Mouse (Mus musculus) CH12.LX (cell line): ENCODE results near the gene Afg1l. TPM values are rescaled to one million over a fixed set of nuclear protein-coding genes. Genes with fewer than 3 reads are reported as not detected.

Experiments used
- DNase-seq: peaks from one replicate; pipeline ENCODE4 v3.0.0-alpha.2; 2013; ENCODE audit errors: extremely low read depth
- H3K27ac ChIP-seq: 2 replicates; pipeline ENCODE4 v1.5.1; 2012; ENCODE audit warnings: low read depth, mild to moderate bottlenecking, control low read depth, moderate library complexity; ENCODE audit not compliant: insufficient read depth
- H3K27me3 ChIP-seq: replicated peaks from 2 replicates; pipeline ENCODE3; 2012; ENCODE audit warnings: inconsistent platforms
- H3K36me3 ChIP-seq, 2 experiments: replicated peaks in 1 of 2; 2 replicates each; pipeline versions ENCODE3 to v1.6.1; 2012; ENCODE audit warnings: inconsistent platforms in 1 of 2, low read length in 1 of 2, mild to moderate bottlenecking in 1 of 2, mixed read lengths in 1 of 2, moderate library complexity in 1 of 2; ENCODE audit not compliant: control insufficient read depth in 1 of 2, insufficient read depth in 1 of 2
- H3K4me1 ChIP-seq, 2 experiments: 2 replicates each; pipeline ENCODE4 v1.6.1; 2012; ENCODE audit warnings: inconsistent platforms in 1 of 2, moderate library complexity in 1 of 2; ENCODE audit not compliant: insufficient read depth in 2 of 2, control insufficient read depth in 1 of 2
- H3K4me2 ChIP-seq: 2 replicates; pipeline ENCODE4 v1.6.1; 2012; ENCODE audit warnings: low read depth, mild to moderate bottlenecking, control low read depth; ENCODE audit not compliant: poor library complexity, insufficient read depth, severe bottlenecking
- H3K4me3 ChIP-seq, 3 experiments: fragments of 150-350 bp in 1 of 3; sonication (generic) in 1 of 3; replicated peaks in 1 of 3; 2 replicates each; pipeline versions ENCODE3 to v1.5.1; 2011 to 2012; ENCODE audit warnings: low read depth in 2 of 3, low read length in 2 of 3, mild to moderate bottlenecking in 2 of 3, moderate library complexity in 2 of 3, control low read depth in 1 of 3, improper control_type of control experiment in 1 of 3, inconsistent platforms in 1 of 3, mixed read lengths in 1 of 3; ENCODE audit not compliant: poor library complexity in 1 of 3
- H3K79me2 ChIP-seq: replicated peaks from 2 replicates; pipeline ENCODE4 v1.6.1; 2012; ENCODE audit warnings: mild to moderate bottlenecking, moderate library complexity; ENCODE audit not compliant: control insufficient read depth, poor library complexity, insufficient read depth, severe bottlenecking; ENCODE audit errors: extremely low read depth
- H3K9ac ChIP-seq: 2 replicates; pipeline ENCODE4 v1.6.1; 2012; ENCODE audit warnings: low read depth, mild to moderate bottlenecking, control low read depth, moderate library complexity; ENCODE audit not compliant: insufficient read depth
- H3K9me3 ChIP-seq: replicated peaks from 2 replicates; pipeline ENCODE3; 2012; ENCODE audit warnings: low read length, inconsistent platforms, mixed read lengths
- CHD1 ChIP-seq: IDR thresholded peaks from 2 replicates; pipeline ENCODE4 v1.6.1; 2012; ENCODE audit warnings: low read depth, low read length, improper control_type of control experiment, inconsistent platforms
- CHD2 ChIP-seq: IDR thresholded peaks from 2 replicates; pipeline ENCODE4 v1.6.1; 2011; ENCODE audit warnings: low read length, improper control_type of control experiment
- CTCF ChIP-seq, 2 experiments: IDR thresholded peaks in 1 of 2; conservative IDR thresholded peaks in 1 of 2; 2 replicates each; pipeline ENCODE4 v1.5.1; 2011 to 2012; ENCODE audit warnings: low read depth in 2 of 2, low read length in 2 of 2, improper control_type of control experiment in 1 of 2, inconsistent platforms in 1 of 2, mild to moderate bottlenecking in 1 of 2, moderate library complexity in 1 of 2
- GABPA ChIP-seq: IDR thresholded peaks from 2 replicates; pipeline ENCODE4 v1.6.1; 2012; ENCODE audit warnings: low read depth, low read length, improper control_type of control experiment, inconsistent platforms; ENCODE audit not compliant: insufficient replicate concordance
- HCFC1 ChIP-seq: IDR thresholded peaks from 2 replicates; pipeline ENCODE4 v1.6.1; 2012; ENCODE audit warnings: low read depth, mild to moderate bottlenecking, inconsistent platforms, low read length, improper control_type of control experiment
- JUN ChIP-seq: IDR thresholded peaks from 2 replicates; pipeline ENCODE4 v1.6.1; 2011; ENCODE audit warnings: low read depth, mild to moderate bottlenecking, low read length, improper control_type of control experiment, moderate library complexity; ENCODE audit not compliant: insufficient read depth
- JUND ChIP-seq: conservative IDR thresholded peaks from 2 replicates; pipeline ENCODE4 v1.6.1; 2011; ENCODE audit warnings: low read depth, low read length, improper control_type of control experiment
- KAT2A ChIP-seq: IDR thresholded peaks from 2 replicates; pipeline ENCODE4 v1.6.1; 2012; ENCODE audit warnings: low read length, improper control_type of control experiment, inconsistent platforms; ENCODE audit not compliant: insufficient replicate concordance
- MAZ ChIP-seq: IDR thresholded peaks from 2 replicates; pipeline ENCODE4 v1.6.1; 2012; ENCODE audit warnings: low read depth, mild to moderate bottlenecking, inconsistent platforms, low read length, improper control_type of control experiment, moderate library complexity
- MYC ChIP-seq: IDR thresholded peaks from 2 replicates; pipeline ENCODE4 v1.6.1; 2011; ENCODE audit warnings: low read depth, mild to moderate bottlenecking, improper control_type of control experiment, low read length
- PAX5 ChIP-seq: IDR thresholded peaks from 2 replicates; pipeline ENCODE4 v1.6.1; 2012; ENCODE audit warnings: low read length, inconsistent platforms, mixed read lengths
- POLR2A ChIP-seq: IDR thresholded peaks from 2 replicates; pipeline ENCODE4 v1.6.1; 2011; ENCODE audit warnings: low read depth, mild to moderate bottlenecking, improper control_type of control experiment, low read length
- POLR2AphosphoS2 ChIP-seq: IDR thresholded peaks from 2 replicates; pipeline ENCODE4 v1.6.1; 2011; ENCODE audit warnings: low read depth, low read length, improper control_type of control experiment
- RAD21 ChIP-seq: IDR thresholded peaks from 2 replicates; pipeline ENCODE4 v1.6.1; 2011; ENCODE audit warnings: low read depth, mild to moderate bottlenecking, low read length, improper control_type of control experiment, moderate library complexity
- SIN3A ChIP-seq: IDR thresholded peaks from 2 replicates; pipeline ENCODE4 v1.6.1; 2012; ENCODE audit warnings: low read length, improper control_type of control experiment, inconsistent platforms
- SMC3 ChIP-seq: IDR thresholded peaks from 2 replicates; pipeline ENCODE4 v1.6.1; 2011; ENCODE audit warnings: low read depth, low read length, improper control_type of control experiment
- TBP ChIP-seq: conservative IDR thresholded peaks from 2 replicates; pipeline ENCODE4 v1.6.1; 2011; ENCODE audit warnings: low read depth, low read length, improper control_type of control experiment
- UBTF ChIP-seq: IDR thresholded peaks from 2 replicates; pipeline ENCODE4 v1.6.1; 2012; ENCODE audit warnings: low read depth, mild to moderate bottlenecking, inconsistent platforms, low read length, improper control_type of control experiment, moderate library complexity
- USF1 ChIP-seq: IDR thresholded peaks from 2 replicates; pipeline ENCODE4 v1.6.1; 2014; ENCODE audit warnings: low read depth, mild to moderate bottlenecking, inconsistent platforms, low read length, improper control_type of control experiment
- USF2 ChIP-seq: conservative IDR thresholded peaks from 2 replicates; pipeline ENCODE4 v1.6.1; 2011; ENCODE audit warnings: low read depth, low read length, improper control_type of control experiment
- ZC3H11A ChIP-seq: IDR thresholded peaks from 2 replicates; pipeline ENCODE4 v1.6.1; 2012; ENCODE audit warnings: low read depth, mild to moderate bottlenecking, inconsistent platforms, low read length, improper control_type of control experiment
- dilution Hi-C: fragments of 300-500 bp; cut with MboI; formaldehyde crosslinking; loops from 2 replicates; pipeline ENCODE4 v1.14.3; 2020; ENCODE audit warnings: low sequenced_read_pairs; ENCODE audit not compliant: extremely low pct_unique_long_range_greater_than_20kb, extremely low pct_ligation_motif_present
- in situ Hi-C: fragments of 300-500 bp; cut with MboI; formaldehyde crosslinking; loops from 3 replicates; pipeline ENCODE4 v1.14.3; 2019; ENCODE audit warnings: low sequenced_read_pairs, low pct_ligation_motif_present, low pct_unique_long_range_greater_than_20kb, mixed read lengths
- polyA plus RNA-seq: library from polyadenylated mRNA; unstranded; fragments of >175 nt; gene quantifications from 2 replicates; pipeline ENCODE4 v1.2.1, GENCODE M21; 2012; ENCODE audit warnings: low read depth; ENCODE audit not compliant: insufficient read length
- total RNA-seq, 2 experiments: library from RNA; depleted of rRNA; stranded (reverse); fragments of 300-350 nt in 1 of 2; fragments of >200 nt in 1 of 2; gene quantifications; 2 replicates each; pipeline ENCODE4 v1.2.3; 2012 to 2014

Gene Afg1l
- total and polyA plus RNA-seq, 3 experiments: 3.1 to 6.9 (median 4.5) TPM

DNA sequence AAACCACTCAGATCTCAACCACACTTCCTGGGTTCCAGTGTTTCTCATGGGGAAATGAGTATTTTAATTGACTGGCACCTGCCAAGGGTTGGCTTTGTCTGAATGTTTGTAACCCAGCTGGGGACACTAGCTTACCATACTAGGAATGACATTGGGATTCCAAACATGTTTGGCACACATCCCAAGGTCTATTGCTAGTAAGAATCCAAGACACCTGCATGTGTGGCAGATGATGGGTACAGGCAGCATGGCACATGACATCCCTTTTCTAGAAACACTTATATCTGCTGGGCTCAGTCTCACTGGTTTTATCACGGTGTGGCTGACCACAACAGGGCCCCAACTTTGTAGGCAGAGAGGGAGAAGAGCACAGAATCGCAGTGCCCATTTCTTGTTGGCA lies 184.0 kb downstream of the Afg1l start:
- Histone ChIP-seq H3K9me3 (peaks cover 4% of the 10 kb centered on the region), H3K4me2 (no peak overlapping the region), H3K27me3 (no peaks in the 10 kb centered on the region), H3K4me1 (peaks cover 2 to 14% of the 10 kb centered on the region in 2 experiments; a peak in 3 of 4 replicates), H3K4me3 (no peak overlapping the region), H3K36me3 (no peaks in the 10 kb centered on the region), H3K9ac (no peak overlapping the region), H3K79me2 (no peaks in the 10 kb centered on the region), H3K27ac (no peak overlapping the region)
- no peak for TF ChIP-seq CHD2
- no peak for TF ChIP-seq GABPA
- no peak for TF ChIP-seq PAX5
- in situ Hi-C loops (loop anchor here (5.0 to 10.0 kb wide), 3 partner anchors 270 to 600 kb away; no protein-coding TSS in a partner anchor), dilution Hi-C loops (no loop called here)
- DNase-seq: no peak

DNA sequence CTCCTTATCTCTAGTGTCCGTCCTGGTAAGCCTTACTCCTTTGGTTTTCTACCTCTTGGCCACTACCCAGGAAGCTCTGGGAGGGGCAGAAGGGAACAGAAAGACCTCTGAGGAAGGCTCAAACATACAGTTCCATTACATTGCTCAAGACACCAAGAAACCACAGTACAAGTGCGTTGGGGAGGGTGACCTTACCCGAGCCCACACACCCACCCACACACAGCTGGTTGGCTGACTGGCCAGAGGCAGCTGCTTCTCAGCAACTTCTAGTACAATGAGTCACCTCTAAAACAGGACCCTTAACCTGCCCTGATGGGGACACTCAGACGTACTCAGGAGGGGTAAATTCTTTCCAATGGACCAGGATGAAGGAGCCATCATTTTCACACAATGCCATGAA lies 184.5 kb downstream of the Afg1l start:
- no peak overlapping the region for H3K4me2 ChIP-seq

DNA sequence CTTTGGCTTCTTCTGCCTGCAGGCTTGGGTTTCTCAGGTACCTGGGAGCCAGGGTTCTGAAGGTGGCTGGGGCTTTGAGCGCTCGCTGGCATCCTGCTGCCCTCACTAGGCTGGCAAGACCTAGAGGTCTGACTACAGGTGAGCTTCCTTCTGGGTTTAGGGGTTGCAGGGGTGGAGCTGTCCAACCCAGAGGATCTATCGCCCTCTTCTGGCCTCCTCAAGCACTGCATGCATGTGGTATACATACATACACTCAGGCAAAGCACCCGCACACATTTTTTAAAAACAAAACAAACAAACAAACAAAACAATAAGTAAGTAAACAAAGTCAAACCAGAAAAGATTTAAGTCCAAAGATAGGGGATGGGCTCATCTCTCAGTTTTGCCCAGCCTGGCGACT lies 187.0 kb downstream of the Afg1l start:
- Histone ChIP-seq H3K27me3 (no peaks in the 10 kb centered on the region), H3K9me3 (peaks cover 3% of the 10 kb centered on the region), H3K4me2 (no peak overlapping the region), H3K79me2 (no peaks in the 10 kb centered on the region), H3K4me1 (peaks cover 0 to 11% of the 10 kb centered on the region in 2 experiments; a peak in 3 of 4 replicates), H3K9ac (no peak overlapping the region), H3K27ac (no peak overlapping the region), H3K4me3 (no peak overlapping the region), H3K36me3 (no peaks in the 10 kb centered on the region)
- TF ChIP-seq CHD2 (no peak), RAD21 (peak; percentile 83), SMC3 (peak; percentile 86), MYC (peak; percentile 34; the same call in 1 of the 2 replicates), CTCF (conservative IDR thresholded peaks at IDR 0.05 in 1 of 2, IDR thresholded peaks at IDR 0.05 in 1 of 2; ENCODE audit: low read depth in 2 of 2, low read length in 2 of 2) (peak; percentile 79 to 83), ZC3H11A (peak; percentile 67), POLR2AphosphoS2 (no peak), UBTF (no peak)
- dilution Hi-C loops: no loop called here
- DNase-seq: peak; percentile 53
- in situ Hi-C loops: loop anchor here (5.0 to 10.0 kb wide), 3 partner anchors 267 to 597 kb away; no protein-coding TSS in a partner anchor

More for the DNA sequence above, 184.5 kb downstream of the Afg1l start:
- in situ Hi-C loops (loop anchor here (5.0 to 10.0 kb wide), 3 partner anchors 269 to 599 kb away; no protein-coding TSS in a partner anchor), dilution Hi-C loops (no loop called here)
- no peaks in the 10 kb centered on the region for H3K79me2 ChIP-seq
- no peak for TF ChIP-seq RAD21
- no peak for TF ChIP-seq ZC3H11A
- TF ChIP-seq UBTF: no peak
- no peak for TF ChIP-seq HCFC1
- no peak for TF ChIP-seq KAT2A
- no peak for TF ChIP-seq JUND
- TF ChIP-seq POLR2AphosphoS2: no peak
- TF ChIP-seq TBP: no peak
- TF ChIP-seq CTCF (conservative IDR thresholded peaks at IDR 0.05 in 1 of 2, IDR thresholded peaks at IDR 0.05 in 1 of 2; ENCODE audit: low read depth in 2 of 2, low read length in 2 of 2): no peak
- TF ChIP-seq USF1: no peak
- TF ChIP-seq SIN3A: no peak
- no peak for TF ChIP-seq PAX5
- no peak for TF ChIP-seq USF2
- TF ChIP-seq POLR2A: no peak
- TF ChIP-seq GABPA: no peak
- no peak for TF ChIP-seq JUN
- no peak for TF ChIP-seq CHD1
- TF ChIP-seq MAZ: no peak
- TF ChIP-seq CHD2: no peak
- H3K9me3 ChIP-seq: peaks cover 4% of the 10 kb centered on the region
- H3K9ac ChIP-seq: no peak overlapping the region
- H3K27me3 ChIP-seq: no peaks in the 10 kb centered on the region
- no peak overlapping the region for H3K27ac ChIP-seq
- H3K4me3 ChIP-seq: no peak overlapping the region
- peaks cover 0 to 11% of the 10 kb centered on the region in 2 experiments; a peak in 3 of 4 replicates for H3K4me1 ChIP-seq
- H3K36me3 ChIP-seq: no peaks in the 10 kb centered on the region
- DNase-seq: no peak
